Mouse (Mus musculus) intestine, postnatal 0 days (tissue): ENCODE results near the gene Nr1i3. TPM values are rescaled to one million over a fixed set of nuclear protein-coding genes. Genes with fewer than 3 reads are reported as not detected.

Source experiments
- ATAC-seq: fragments of 200-750 bp; cut with Nextera tagmentation; 2 replicates; pipeline ENCODE4 v1.8.0; 2017; ENCODE audit warnings: mild to moderate bottlenecking, moderate TSS enrichment, moderate library complexity
- H3K27ac ChIP-seq: fragments of 300-500 bp; sonication (generic); 2 replicates; pipeline ENCODE4 v1.5.1; 2014; ENCODE audit warnings: mild to moderate bottlenecking, low read depth, low read length, moderate library complexity
- H3K27me3 ChIP-seq: fragments of 300-500 bp; sonication (generic); replicated peaks from 2 replicates; pipeline ENCODE4 v1.6.1; 2014; ENCODE audit warnings: low read length, mixed read lengths; ENCODE audit not compliant: control insufficient read depth, insufficient read depth
- H3K36me3 ChIP-seq: fragments of 300-500 bp; sonication (generic); 2 replicates; pipeline ENCODE4 v1.6.1; 2014; ENCODE audit warnings: mild to moderate bottlenecking, moderate library complexity; ENCODE audit not compliant: control insufficient read depth, insufficient read depth
- H3K4me1 ChIP-seq: fragments of 300-500 bp; sonication (generic); replicated peaks from 2 replicates; pipeline ENCODE4 v1.6.1; 2014; ENCODE audit warnings: antibody characterized with exemption, low read length, mixed read lengths; ENCODE audit not compliant: control insufficient read depth, insufficient read depth
- H3K4me2 ChIP-seq: fragments of 300-500 bp; sonication (generic); replicated peaks from 2 replicates; pipeline ENCODE4 v1.6.1; 2014; ENCODE audit warnings: low read depth, mild to moderate bottlenecking, moderate library complexity
- H3K4me3 ChIP-seq: fragments of 300-500 bp; sonication (generic); 2 replicates; pipeline ENCODE4 v1.5.1; 2014; ENCODE audit warnings: low read depth, low read length
- H3K9ac ChIP-seq: fragments of 300-500 bp; sonication (generic); 2 replicates; pipeline ENCODE4 v1.6.1; 2014; ENCODE audit warnings: mild to moderate bottlenecking, low read depth, low read length
- H3K9me3 ChIP-seq: fragments of 300-500 bp; sonication (generic); 2 replicates; pipeline ENCODE4 v1.6.1; 2016; ENCODE audit warnings: mixed run types; ENCODE audit not compliant: control insufficient read depth
- CTCF ChIP-seq: sonication (generic); IDR thresholded peaks from 2 replicates; pipeline ENCODE4 v1.5.1; 2016; ENCODE audit warnings: low read depth, mild to moderate bottlenecking, control low read depth, antibody characterized with exemption, moderate library complexity
- WGBS: fragments of 180-500 bp; shearing (Covaris S2); extraction: QIAGEN DNeasy Blood & Tissue Kit; methylation state at CpG from one replicate; pipeline ENCODE4 v1.1.7; 2014; 5-methylcytosine and 5-hydroxymethylcytosine counted together
- polyA plus RNA-seq: library from polyadenylated mRNA; unstranded; fragments of >200 nt; fragmentation: Nextera tagmentation; extraction: Ambion mirVana; gene quantifications from 2 replicates; pipeline ENCODE4 v1.2.1, GENCODE M21; 2015

The Nr1i3 gene
- polyA plus RNA-seq, 1 experiment from 2014 or later, result 30.9 TPM

- H3K27me3 ChIP-seq, result no peaks in the 10 kb centered on the region
- peak within 1 kb of the TSS; percentile 93 for H3K4me3 ChIP-seq
- H3K36me3 ChIP-seq, result peaks cover 26% of the 10 kb centered on the region
- peak within 1 kb of the TSS; percentile 97 for H3K4me2 ChIP-seq
- H3K4me1 ChIP-seq, result 0 out of 2 replicates have a peak, but pooled peaks cover 4% of the 10 kb centered on the region
- ATAC-seq, result peak; percentile 92
- whole genome bisulfite sequencing, result 3% methylated on average over 36 of the region's 36 CpGs
- H3K9ac ChIP-seq, result peak within 1 kb of the TSS; percentile 70
- peak within 1 kb of the TSS; percentile 74 for H3K27ac ChIP-seq
- H3K9me3 ChIP-seq, result no peaks in the 10 kb centered on the region
- no peak for TF ChIP-seq CTCF
These were observed 56.2 kb downstream of the Nr1i3 start, which contains the start of gene B4galt3 for GRCm38 (mm10) chr1:171269848-171270572. Gene B4galt3 (plus strand): TSS chr1:171270328.

Other genes with a start within 250 kb of the Nr1i3 start
- gene Fcgr2b, start 237.4 kb upstream of the Nr1i3 start, polyA plus RNA-seq, result 1.8 and 3.1 TPM in 2 replicates
- 2.7 and 3.7 TPM in 2 replicates for gene Fcgr4, start 195.1 kb upstream of the Nr1i3 start, polyA plus RNA-seq
- gene Fcgr3, start 149.0 kb upstream of the Nr1i3 start, polyA plus RNA-seq, result 13.9 and 15.8 TPM in 2 replicates
- 1.9 and 2.9 TPM in 2 replicates for gene Cfap126, start 100.1 kb upstream of the Nr1i3 start, polyA plus RNA-seq
- gene Sdhc, start 63.4 kb upstream of the Nr1i3 start, polyA plus RNA-seq, result 439 and 453 TPM in 2 replicates
- 0.80 and 1.1 TPM in 2 replicates for gene Mpz, start 63.3 kb upstream of the Nr1i3 start, polyA plus RNA-seq
- 29.1 and 29.9 TPM in 2 replicates for gene Pcp4l1, start 17.7 kb upstream of the Nr1i3 start, polyA plus RNA-seq
- 14.7 and 16.5 TPM in 2 replicates for gene Tomm40l, start 8.5 kb downstream of the Nr1i3 start, polyA plus RNA-seq
- gene Apoa2, start 11.1 kb downstream of the Nr1i3 start, polyA plus RNA-seq, result 9.2 and 14.1 TPM in 2 replicates
- gene Fcer1g, start 20.4 kb downstream of the Nr1i3 start, polyA plus RNA-seq, result 47.7 and 54.0 TPM in 2 replicates
- gene Adamts4, start 36.5 kb downstream of the Nr1i3 start, polyA plus RNA-seq, result 2.0 and 2.8 TPM in 2 replicates
- 249 and 255 TPM in 2 replicates for gene Ndufs2, start 37.4 kb downstream of the Nr1i3 start, polyA plus RNA-seq
- 27.0 and 27.4 TPM in 2 replicates for gene B4galt3, start 56.4 kb downstream of the Nr1i3 start, polyA plus RNA-seq
- gene Ppox, start 67.2 kb downstream of the Nr1i3 start, polyA plus RNA-seq, result 11.4 and 12.8 TPM in 2 replicates
- gene Usp21, start 74.0 kb downstream of the Nr1i3 start, polyA plus RNA-seq, result 20.4 and 21.7 TPM in 2 replicates
- 117 TPM in 2 replicates for gene Ufc1, start 81.1 kb downstream of the Nr1i3 start, polyA plus RNA-seq
- gene Dedd, start 115.2 kb downstream of the Nr1i3 start, polyA plus RNA-seq, result 28.1 and 29.9 TPM in 2 replicates
- 60.1 and 66.5 TPM in 2 replicates for gene Nit1, start 131.7 kb downstream of the Nr1i3 start, polyA plus RNA-seq
- gene Pfdn2, start 131.7 kb downstream of the Nr1i3 start, polyA plus RNA-seq, result 69.5 and 73.1 TPM in 2 replicates
- gene Klhdc9, start 146.8 kb downstream of the Nr1i3 start, polyA plus RNA-seq, result 0.48 and 0.82 TPM in 2 replicates
- gene Nectin4, start 156.1 kb downstream of the Nr1i3 start, polyA plus RNA-seq, result 0.38 and 0.48 TPM in 2 replicates
- 1.3 TPM in 2 replicates for gene Arhgap30, start 175.0 kb downstream of the Nr1i3 start, polyA plus RNA-seq
- gene Usf1, start 197.3 kb downstream of the Nr1i3 start, polyA plus RNA-seq, result 35.1 and 36.5 TPM in 2 replicates
- gene Tstd1, start 204.9 kb downstream of the Nr1i3 start, polyA plus RNA-seq, result 1.7 and 2.8 TPM in 2 replicates
- gene F11r, start 223.6 kb downstream of the Nr1i3 start, polyA plus RNA-seq, result 72.5 and 83.1 TPM in 2 replicates